ENCODE assay signal across 28 mouse cellular contexts in genomic region chr17:24360841-24361240, GRCm38 (mm10). TPM values are rescaled to one million over a fixed set of nuclear protein-coding genes. Genes with fewer than 3 reads are reported as not detected.
DNase-seq lines count a peak whose midpoint lies in the region; ATAC-seq and TF ChIP-seq lines count a peak whose summit lies in the region.
"Had no signal": no experiment of that assay in that cellular context is flagged by ENCODE, and none has a peak within 500 bp of the region (broad histone marks: within the 10 kb centered on the region; RNA-seq: fewer than 3 reads in every experiment).

No protein-coding gene starts in this region.

- H3K9ac ChIP-seq in kidney, embryonic 16.5 days (replicated peaks; ENCODE audit: low read length) = no peak overlapping the region
- H3K9ac ChIP-seq in lung, embryonic 14.5 days = no peak overlapping the region
- H3K9ac ChIP-seq: forebrain, embryonic 13.5 days; heart, embryonic 15.5 days; intestine, embryonic 15.5 days; limb, embryonic 12.5 days; liver, embryonic 13.5 days; midbrain, embryonic 13.5 days; neural tube, embryonic 13.5 days; stomach, embryonic 15.5 days had no signal

- no peaks in the 10 kb centered on the region for H3K27me3 ChIP-seq in kidney, embryonic 16.5 days (ENCODE audit: insufficient read depth, low read length)
- H3K27me3 ChIP-seq in lung, embryonic 14.5 days (ENCODE audit: insufficient read depth, low read length) = no peaks in the 10 kb centered on the region
- no peaks in the 10 kb centered on the region for H3K27me3 ChIP-seq in kidney, adult 2 months (replicated peaks; ENCODE audit: control insufficient read depth, insufficient read depth, low read length)
- no peaks in the 10 kb centered on the region for H3K27me3 ChIP-seq in cerebellum, adult 2 months (ENCODE audit: control insufficient read depth, insufficient read depth, low read length)
- H3K27me3 ChIP-seq: CH12.LX; forebrain, embryonic 13.5 days; heart, embryonic 15.5 days; intestine, embryonic 15.5 days; limb, embryonic 12.5 days; liver, embryonic 13.5 days; midbrain, embryonic 13.5 days; neural tube, embryonic 13.5 days; stomach, embryonic 15.5 days had no signal

- no peak for TF ChIP-seq POLR2A in kidney, adult 2 months (IDR thresholded peaks at IDR 0.05; ENCODE audit: low read depth, low read length)
- TF ChIP-seq POLR2A in cerebellum, adult 2 months (IDR thresholded peaks at IDR 0.05; ENCODE audit: borderline replicate concordance, insufficient read depth, low read length) = no peak

- H3K4me2 ChIP-seq in kidney, embryonic 16.5 days (replicated peaks; ENCODE audit: low read depth, low read length) = no peak overlapping the region
- no peak overlapping the region for H3K4me2 ChIP-seq in lung, embryonic 14.5 days
- H3K4me2 ChIP-seq: forebrain, embryonic 13.5 days; heart, embryonic 15.5 days; intestine, embryonic 15.5 days; limb, embryonic 12.5 days; liver, embryonic 13.5 days; midbrain, embryonic 13.5 days; neural tube, embryonic 13.5 days; stomach, embryonic 15.5 days had no signal

- no peak overlapping the region for H3K27ac ChIP-seq in kidney, embryonic 16.5 days (ENCODE audit: low read length)
- peak overlapping the region; percentile 24; the same call in 1 of the 2 replicates for H3K27ac ChIP-seq in lung, embryonic 14.5 days (ENCODE audit: low read depth)
- H3K27ac ChIP-seq in kidney, adult 2 months (ENCODE audit: insufficient read depth, low read depth, low read length) = peak overlapping the region; percentile 65
- no peak overlapping the region for H3K27ac ChIP-seq in cerebellum, adult 2 months (ENCODE audit: insufficient read depth, low read length)
- H3K27ac ChIP-seq: forebrain, embryonic 13.5 days; heart, embryonic 15.5 days; hindbrain, postnatal 0 days; intestine, embryonic 15.5 days; limb, embryonic 12.5 days; liver, embryonic 13.5 days; macrophage; midbrain, embryonic 13.5 days; neural tube, embryonic 13.5 days; stomach, embryonic 15.5 days had no signal

- no peaks in the 10 kb centered on the region for H3K36me3 ChIP-seq in kidney, embryonic 16.5 days (ENCODE audit: insufficient read depth, low read length)
- H3K36me3 ChIP-seq in lung, embryonic 14.5 days (ENCODE audit: insufficient read depth) = no peaks in the 10 kb centered on the region
- no peaks in the 10 kb centered on the region for H3K36me3 ChIP-seq in kidney, adult 2 months (ENCODE audit: control insufficient read depth, insufficient read depth, low read length)
- H3K36me3 ChIP-seq: heart, embryonic 15.5 days; intestine, embryonic 15.5 days; limb, embryonic 12.5 days; stomach, embryonic 15.5 days had no signal

- no peak for TF ChIP-seq CTCF in lung, embryonic 14.5 days (IDR thresholded peaks at IDR 0.05; ENCODE audit: low read depth)
- no peak for TF ChIP-seq CTCF in kidney, adult 2 months (conservative IDR thresholded peaks at IDR 0.05; ENCODE audit: insufficient read depth, insufficient read length, low read depth, low read length)
- no peak for TF ChIP-seq CTCF in cerebellum, adult 2 months (IDR thresholded peaks at IDR 0.05; ENCODE audit: borderline replicate concordance, insufficient read depth, low read depth, low read length)

- ATAC-seq in kidney, embryonic 16.5 days (ENCODE audit: low FRiP score, low TSS enrichment) = no peak
- no peak for ATAC-seq in lung, embryonic 14.5 days (ENCODE audit: insufficient read depth)
- ATAC-seq: activated CD4-positive, CD25-positive, alpha-beta regulatory T cell, adult 4 months; forebrain, embryonic 13.5 days; hindbrain, postnatal 0 days; intestine, embryonic 15.5 days; midbrain, embryonic 13.5 days had no signal

- no peaks in the 10 kb centered on the region for H3K9me3 ChIP-seq in kidney, embryonic 16.5 days (ENCODE audit: low read length)
- H3K9me3 ChIP-seq in lung, embryonic 14.5 days (ENCODE audit: low read depth, low read length) = no peaks in the 10 kb centered on the region
- H3K9me3 ChIP-seq: forebrain, embryonic 13.5 days; heart, embryonic 15.5 days; intestine, embryonic 15.5 days; limb, embryonic 12.5 days; liver, embryonic 13.5 days; midbrain, embryonic 13.5 days; neural tube, embryonic 13.5 days; stomach, embryonic 15.5 days had no signal

- H3K4me3 ChIP-seq in kidney, embryonic 16.5 days (ENCODE audit: low read length) = no peak overlapping the region
- H3K4me3 ChIP-seq in lung, embryonic 14.5 days (ENCODE audit: low read depth, low read length) = no peak overlapping the region
- H3K4me3 ChIP-seq in kidney, adult 2 months (ENCODE audit: insufficient read depth, low read depth, low read length) = no peak overlapping the region
- no peak overlapping the region for H3K4me3 ChIP-seq in cerebellum, adult 2 months (replicated peaks; ENCODE audit: insufficient read depth, low read depth, low read length)
- H3K4me3 ChIP-seq: forebrain, embryonic 13.5 days; heart, embryonic 15.5 days; intestine, embryonic 15.5 days; limb, embryonic 12.5 days; liver, embryonic 13.5 days; midbrain, embryonic 13.5 days; neural tube, embryonic 13.5 days; stomach, embryonic 15.5 days had no signal

- H3K4me1 ChIP-seq in kidney, embryonic 16.5 days (ENCODE audit: insufficient read depth, low read length) = no peaks in the 10 kb centered on the region
- 0 out of 2 replicates have a peak, but pooled peaks cover 4% of the 10 kb centered on the region for H3K4me1 ChIP-seq in lung, embryonic 14.5 days (ENCODE audit: insufficient read depth)
- peaks cover 37% of the 10 kb centered on the region for H3K4me1 ChIP-seq in kidney, adult 2 months (ENCODE audit: control insufficient read depth, insufficient read depth, low read length)
- H3K4me1 ChIP-seq in cerebellum, adult 2 months (ENCODE audit: control insufficient read depth, insufficient read depth, low read length) = peaks cover 32% of the 10 kb centered on the region
- H3K4me1 ChIP-seq: forebrain, embryonic 13.5 days; heart, embryonic 15.5 days; limb, embryonic 12.5 days had no signal

- peak; percentile 74 for DNase-seq in kidney, adult 11 months
- DNase-seq in lung, embryonic 14.5 days = no peak
- no peak for DNase-seq in lung, postnatal 4 days
- DNase-seq in kidney, adult 2 months = peak; percentile 93
- DNase-seq in kidney, postnatal 10 days = peak; percentile 36
- no peak for DNase-seq in urinary bladder, postnatal 25 days (ENCODE audit: low spot score)
- no peak for DNase-seq in cerebellum, adult 2 months
- DNase-seq: adrenal gland, adult 8-10 months; cerebellum, adult 8-10 months; cerebellum, postnatal 36 days; gastrocnemius, postnatal 14 days; layer of hippocampus, adult 9-11 months; liver, embryonic 13.5 days had no signal

- 79% methylated on average over 8 of the region's 8 CpGs for WGBS in kidney, embryonic 16.5 days
- 69% methylated on average over 8 of the region's 8 CpGs for WGBS in lung, embryonic 14.5 days
- WGBS in kidney, adult 2 months = 52% methylated on average over 8 of the region's 8 CpGs
- 74% methylated on average over 8 of the region's 8 CpGs for WGBS in cerebellum, adult 2 months

RNA-seq across cellular contexts. Expression of gene Abca3, which starts 9.1 kb away (rescaled TPM):
- 20.8 and 22.6 TPM in 2 replicates for polyA plus RNA-seq in kidney, embryonic 16.5 days (2015; fragmentation: Nextera tagmentation; extraction: Ambion mirVana)
- polyA plus RNA-seq in lung, embryonic 14.5 days (2014; fragmentation: Nextera tagmentation; extraction: Ambion mirVana) = 16.2 and 17.4 TPM in 2 replicates
- polyA plus RNA-seq in kidney, adult 2 months (2012; rRNA removed) = 214 and 230 TPM in 2 replicates
- polyA plus RNA-seq in cerebellum, adult 2 months (2012; rRNA removed) = 57.0 and 58.6 TPM in 2 replicates

RNA-seq across cellular contexts. Expression of gene Abca17, which starts 10.0 kb away (rescaled TPM):
- polyA plus RNA-seq in kidney, embryonic 16.5 days (2015; fragmentation: Nextera tagmentation; extraction: Ambion mirVana) = 0.22 TPM in 1 of 2 replicates, not detected in the other
- not detected in 2 replicates for polyA plus RNA-seq in lung, embryonic 14.5 days (2014; fragmentation: Nextera tagmentation; extraction: Ambion mirVana)
- polyA plus RNA-seq in kidney, adult 2 months (2012; rRNA removed) = 0.16 and 0.31 TPM in 2 replicates
- 0.22 and 0.31 TPM in 2 replicates for polyA plus RNA-seq in cerebellum, adult 2 months (2012; rRNA removed)
- polyA plus RNA-seq: C2C12; embryonic facial prominence, embryonic 11.5 days; heart, embryonic 15.5 days; hindbrain, embryonic 11.5 days; intestine, embryonic 15.5 days; limb, embryonic 12.5 days; liver, embryonic 13.5 days had no signal

RNA-seq across cellular contexts. Expression of gene Rnps1, which starts 53.5 kb away (rescaled TPM):
- polyA plus RNA-seq in kidney, embryonic 16.5 days (2015; fragmentation: Nextera tagmentation; extraction: Ambion mirVana) = 300 and 327 TPM in 2 replicates
- 282 and 292 TPM in 2 replicates for polyA plus RNA-seq in lung, embryonic 14.5 days (2014; fragmentation: Nextera tagmentation; extraction: Ambion mirVana)
- polyA plus RNA-seq in kidney, adult 2 months (2012; rRNA removed) = 73.0 and 76.9 TPM in 2 replicates
- polyA plus RNA-seq in cerebellum, adult 2 months (2012; rRNA removed) = 254 and 263 TPM in 2 replicates

Comparison
In these comparisons a context has a peak if more than half of its experiments do, and no peak if none do; other contexts are left out.
1. H3K27ac ChIP-seq: peak in lung, embryonic 14.5 days (single experiment) and kidney, adult 2 months (single experiment); none in kidney, embryonic 16.5 days (single experiment) and cerebellum, adult 2 months (single experiment).
2. DNase-seq: peak in kidney, adult 11 months (single experiment), kidney, adult 2 months (single experiment) and kidney, postnatal 10 days (single experiment); none in lung, embryonic 14.5 days (single experiment), lung, postnatal 4 days (0 of 2), urinary bladder, postnatal 25 days (single experiment) and cerebellum, adult 2 months (0 of 2).